Mouse (Mus musculus): ENCODE results near the gene Slc16a3. TPM values are rescaled to one million over a fixed set of nuclear protein-coding genes. Genes with fewer than 3 reads are reported as not detected.

Slc16a3 gene
- polyA plus RNA-seq, 1 experiment from 2014 or later, result 257 TPM

DNA sequence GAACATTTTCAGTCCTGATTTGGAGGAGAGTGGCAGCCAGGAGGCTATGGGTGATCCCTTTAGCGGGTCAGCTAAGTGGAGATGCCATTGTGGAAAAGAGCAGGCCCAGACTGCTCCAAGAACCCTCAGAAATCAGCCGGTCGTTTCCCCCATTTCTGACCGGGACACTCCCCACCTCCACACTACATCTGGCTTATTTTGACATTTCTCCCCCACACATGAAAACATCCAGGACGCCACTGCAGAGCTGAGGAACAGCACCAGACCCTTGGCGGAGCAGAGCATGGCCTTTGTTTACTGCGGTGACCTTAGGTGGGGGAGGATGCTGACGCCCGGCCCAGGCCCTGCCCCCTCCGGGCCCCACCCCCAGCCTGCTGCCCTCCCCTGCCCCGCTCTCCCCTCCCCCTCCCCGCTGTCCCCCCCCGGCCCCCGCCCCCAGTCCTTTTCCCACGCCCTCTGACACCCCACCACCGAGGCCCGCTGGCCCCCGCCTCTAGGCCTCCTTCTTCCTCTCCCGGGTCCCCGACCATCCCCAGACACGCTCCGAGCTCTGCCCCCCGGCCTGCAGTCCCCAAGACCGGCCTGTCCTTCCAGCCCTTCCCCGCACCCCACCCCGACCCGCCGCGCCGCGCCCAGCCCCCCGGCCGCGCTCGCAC lies 42.0 kb downstream of the Slc16a3 start:
- peak; percentile 53 for DNase-seq (ENCODE audit: low spot score)
- 2% methylated on average over 24 of the region's 35 CpGs for WGBS
- H3K36me3 ChIP-seq (ENCODE audit: control insufficient read depth, insufficient read depth, low read length), result peaks cover 14% of the 10 kb centered on the region
- H3K27ac ChIP-seq (ENCODE audit: low read depth, low read length), result peak overlapping the region; percentile 97
- peak overlapping the region; percentile 100 for H3K4me3 ChIP-seq (ENCODE audit: low read depth, low read length)
- peak; percentile 69 for ATAC-seq (replicated peaks; ENCODE audit: low FRiP score)
- H3K4me1 ChIP-seq (replicated peaks; ENCODE audit: control insufficient read depth, insufficient read depth, low read length), result peaks cover 49% of the 10 kb centered on the region
- peak overlapping the region; percentile 99 for H3K9ac ChIP-seq (ENCODE audit: low read depth, low read length)
- H3K4me2 ChIP-seq, result peak overlapping the region; percentile 87
- H3K27me3 ChIP-seq (replicated peaks; ENCODE audit: control insufficient read depth, insufficient read depth, low read length), result no peaks in the 10 kb centered on the region
- no peaks in the 10 kb centered on the region for H3K9me3 ChIP-seq (ENCODE audit: control insufficient read depth, low read length)

DNA sequence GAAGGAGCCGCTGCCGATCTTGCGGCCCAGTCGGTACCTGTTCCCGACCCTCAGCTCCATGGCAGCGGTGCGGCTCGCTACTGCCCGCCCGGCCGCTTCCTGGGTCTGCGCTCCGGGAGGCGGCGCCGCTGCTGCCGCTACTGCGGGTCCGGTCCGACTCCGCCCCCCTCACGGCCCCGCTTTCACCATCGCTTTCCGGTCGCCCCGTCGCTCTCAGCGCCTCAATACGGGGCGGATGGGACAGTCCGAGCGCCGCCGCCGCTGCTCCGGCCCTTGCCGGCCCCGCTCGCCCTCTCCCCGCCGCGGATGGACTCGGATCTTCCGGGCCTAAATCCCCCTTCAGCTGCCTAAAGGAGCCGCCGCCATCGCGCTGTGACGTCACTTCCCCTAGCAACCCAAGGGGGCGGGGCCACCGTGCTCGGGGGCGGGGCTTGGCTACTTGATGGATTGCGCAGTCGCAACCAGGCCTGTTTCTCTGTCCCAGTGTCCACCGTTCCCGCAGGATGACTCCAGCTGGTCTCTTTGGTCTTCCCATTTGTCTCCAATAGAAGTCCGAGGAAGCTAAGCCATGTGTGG lies 42.8 kb downstream of the Slc16a3 start, which contains the start of gene Csnk1d:
Gene Csnk1d, minus strand, starts transcription at position 380 of the 576 bp plus-strand sequence.
- peak; percentile 100 for DNase-seq (ENCODE audit: low spot score)
- Histone ChIP-seq H3K4me2 (peak within 1 kb of the TSS; percentile 87), H3K9me3 (ENCODE audit: control insufficient read depth, low read length) (no peaks in the 10 kb centered on the region), H3K36me3 (ENCODE audit: control insufficient read depth, insufficient read depth, low read length) (peaks cover 7% of the 10 kb centered on the region; the same call in 1 of the 2 replicates), H3K27me3 (replicated peaks; ENCODE audit: control insufficient read depth, insufficient read depth, low read length) (no peaks in the 10 kb centered on the region), H3K4me3 (ENCODE audit: low read depth, low read length) (peak within 1 kb of the TSS; percentile 100), H3K9ac (ENCODE audit: low read depth, low read length) (peak within 1 kb of the TSS; percentile 99), H3K4me1 (replicated peaks; ENCODE audit: control insufficient read depth, insufficient read depth, low read length) (peaks cover 43% of the 10 kb centered on the region), H3K27ac (ENCODE audit: low read depth, low read length) (peak within 1 kb of the TSS; percentile 97)
- peak; percentile 80 for ATAC-seq (replicated peaks; ENCODE audit: low FRiP score)
- under 1% methylated on average over 58 of the region's 59 CpGs for WGBS

DNA sequence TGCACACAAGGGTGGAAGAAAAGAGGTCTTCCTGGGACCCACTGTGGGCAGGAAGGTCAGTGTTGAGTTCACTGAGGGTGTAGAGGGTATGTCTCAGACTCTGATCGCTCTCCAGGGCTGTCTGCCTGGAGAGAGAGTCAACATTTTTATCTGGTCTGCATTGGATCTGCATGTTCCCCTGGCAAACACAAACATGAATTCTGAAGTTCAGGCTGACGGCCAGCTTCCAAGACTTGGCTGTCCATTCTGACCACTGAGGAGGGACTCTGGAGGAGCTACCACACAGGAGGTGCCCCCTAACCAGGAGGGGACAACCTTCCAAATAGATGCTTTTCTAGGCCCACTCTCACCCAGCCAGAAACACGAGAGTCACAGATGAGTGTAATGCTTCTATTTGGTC lies 43.5 kb downstream of the Slc16a3 start:
- ATAC-seq (replicated peaks; ENCODE audit: low FRiP score) (0 out of 2 replicates have a peak, but pooled peaks have one; percentile 0), DNase-seq (ENCODE audit: low spot score) (no peak)
- Histone ChIP-seq H3K27ac (ENCODE audit: low read depth, low read length) (0 out of 2 replicates have a peak overlapping the region, but pooled peaks have one; percentile 50), H3K4me1 (replicated peaks; ENCODE audit: control insufficient read depth, insufficient read depth, low read length) (peaks cover 41% of the 10 kb centered on the region), H3K27me3 (replicated peaks; ENCODE audit: control insufficient read depth, insufficient read depth, low read length) (no peaks in the 10 kb centered on the region), H3K36me3 (ENCODE audit: control insufficient read depth, insufficient read depth, low read length) (peaks cover 5% of the 10 kb centered on the region; the same call in 1 of the 2 replicates), H3K9ac (ENCODE audit: low read depth, low read length) (peak overlapping the region; percentile 99), H3K9me3 (ENCODE audit: control insufficient read depth, low read length) (no peaks in the 10 kb centered on the region), H3K4me3 (ENCODE audit: low read depth, low read length) (peak overlapping the region; percentile 100), H3K4me2 (peak overlapping the region; percentile 87)
- WGBS, result 56% methylated on average over 3 of the region's 3 CpGs

DNA sequence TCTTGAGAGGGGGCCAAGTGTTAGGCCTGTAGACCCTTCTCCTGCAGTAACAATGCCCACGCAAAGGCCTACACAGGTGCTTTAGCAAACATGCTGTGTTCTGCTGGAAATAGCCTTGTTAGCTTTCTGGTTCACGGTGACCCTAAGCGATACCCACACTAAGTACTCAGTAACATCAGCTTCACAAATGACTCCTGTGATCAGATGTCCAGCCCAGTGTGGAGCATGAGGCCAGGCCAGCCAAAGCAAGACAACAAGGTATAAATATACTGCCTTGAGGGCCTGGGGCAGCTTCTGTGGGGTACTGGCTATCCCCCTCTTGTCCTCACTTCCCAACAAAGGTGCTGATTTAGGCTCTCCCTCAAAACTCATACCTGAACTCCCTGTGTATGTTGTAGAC lies 44.8 kb downstream of the Slc16a3 start:
- H3K9ac ChIP-seq (ENCODE audit: low read depth, low read length), result no peak overlapping the region
- H3K4me2 ChIP-seq, result no peak overlapping the region
- no peak overlapping the region for H3K4me3 ChIP-seq (ENCODE audit: low read depth, low read length)
- ATAC-seq (replicated peaks; ENCODE audit: low FRiP score), result no peak
- H3K9me3 ChIP-seq (ENCODE audit: control insufficient read depth, low read length), result no peaks in the 10 kb centered on the region
- DNase-seq (ENCODE audit: low spot score), result no peak
- H3K36me3 ChIP-seq (ENCODE audit: control insufficient read depth, insufficient read depth, low read length), result no peaks in the 10 kb centered on the region
- no peak overlapping the region for H3K27ac ChIP-seq (ENCODE audit: low read depth, low read length)
- peaks cover 30% of the 10 kb centered on the region for H3K4me1 ChIP-seq (replicated peaks; ENCODE audit: control insufficient read depth, insufficient read depth, low read length)
- 90% methylated on average over 3 of the region's 3 CpGs for WGBS
- no peaks in the 10 kb centered on the region for H3K27me3 ChIP-seq (replicated peaks; ENCODE audit: control insufficient read depth, insufficient read depth, low read length)

DNA sequence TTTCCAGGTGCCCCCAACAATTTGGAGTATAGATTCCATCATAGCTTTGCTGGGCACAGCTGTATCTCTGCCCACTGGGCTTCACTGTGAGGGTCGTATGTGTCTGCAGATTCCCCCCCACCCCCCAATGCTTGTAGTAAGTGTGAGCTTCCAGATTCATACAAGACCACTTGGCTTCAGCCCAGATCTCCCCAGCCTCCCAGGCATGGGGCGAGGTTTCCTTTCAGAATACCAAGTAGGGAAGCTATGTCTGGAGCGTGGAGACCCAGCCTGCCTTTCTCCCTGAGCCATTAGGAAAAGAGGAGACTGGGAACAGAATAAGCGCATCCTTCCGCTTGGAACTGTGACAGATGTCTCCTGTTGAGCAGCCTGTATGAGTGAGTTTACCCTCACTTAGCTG lies 45.3 kb downstream of the Slc16a3 start:
- Histone ChIP-seq H3K4me2 (no peak overlapping the region), H3K9me3 (ENCODE audit: control insufficient read depth, low read length) (no peaks in the 10 kb centered on the region), H3K4me3 (ENCODE audit: low read depth, low read length) (no peak overlapping the region), H3K4me1 (replicated peaks; ENCODE audit: control insufficient read depth, insufficient read depth, low read length) (peaks cover 26% of the 10 kb centered on the region), H3K36me3 (ENCODE audit: control insufficient read depth, insufficient read depth, low read length) (no peaks in the 10 kb centered on the region), H3K9ac (ENCODE audit: low read depth, low read length) (no peak overlapping the region), H3K27me3 (replicated peaks; ENCODE audit: control insufficient read depth, insufficient read depth, low read length) (no peaks in the 10 kb centered on the region), H3K27ac (ENCODE audit: low read depth, low read length) (no peak overlapping the region)
- no peak for DNase-seq (ENCODE audit: low spot score)
- WGBS, result 92% methylated on average over 5 of the region's 5 CpGs
- no peak for ATAC-seq (replicated peaks; ENCODE audit: low FRiP score)

DNA sequence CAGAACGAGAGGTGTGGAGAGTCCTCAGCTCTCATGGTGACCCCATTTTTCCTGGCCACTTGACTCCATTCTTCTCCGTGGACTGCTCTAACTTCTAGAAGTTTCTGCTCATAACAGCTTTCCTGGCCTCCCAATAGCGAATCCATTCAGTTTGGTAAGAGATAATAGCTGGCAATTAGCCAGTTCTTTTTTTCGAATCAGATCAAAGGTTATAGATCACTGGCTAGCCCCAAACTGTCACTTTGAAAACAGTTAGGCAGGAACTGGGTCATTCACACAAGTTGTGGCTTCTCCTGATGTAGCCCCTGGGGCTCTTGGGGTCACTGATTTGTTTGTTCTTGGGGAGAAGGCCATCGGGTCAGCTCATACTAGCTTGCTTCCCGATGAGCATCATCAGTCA lies 46.5 kb downstream of the Slc16a3 start:
- H3K4me2 ChIP-seq, result no peak overlapping the region
- ATAC-seq (replicated peaks; ENCODE audit: low FRiP score) (no peak), DNase-seq (ENCODE audit: low spot score) (no peak)
- H3K36me3 ChIP-seq (ENCODE audit: control insufficient read depth, insufficient read depth, low read length), result no peaks in the 10 kb centered on the region
- 86% methylated on average over 6 of the region's 6 CpGs for WGBS
- H3K4me3 ChIP-seq (ENCODE audit: low read depth, low read length), result no peak overlapping the region
- no peak overlapping the region for H3K9ac ChIP-seq (ENCODE audit: low read depth, low read length)
- H3K27me3 ChIP-seq (replicated peaks; ENCODE audit: control insufficient read depth, insufficient read depth, low read length), result no peaks in the 10 kb centered on the region
- no peaks in the 10 kb centered on the region for H3K9me3 ChIP-seq (ENCODE audit: control insufficient read depth, low read length)
- no peak overlapping the region for H3K27ac ChIP-seq (ENCODE audit: low read depth, low read length)
- H3K4me1 ChIP-seq (replicated peaks; ENCODE audit: control insufficient read depth, insufficient read depth, low read length), result peaks cover 14% of the 10 kb centered on the region

DNA sequence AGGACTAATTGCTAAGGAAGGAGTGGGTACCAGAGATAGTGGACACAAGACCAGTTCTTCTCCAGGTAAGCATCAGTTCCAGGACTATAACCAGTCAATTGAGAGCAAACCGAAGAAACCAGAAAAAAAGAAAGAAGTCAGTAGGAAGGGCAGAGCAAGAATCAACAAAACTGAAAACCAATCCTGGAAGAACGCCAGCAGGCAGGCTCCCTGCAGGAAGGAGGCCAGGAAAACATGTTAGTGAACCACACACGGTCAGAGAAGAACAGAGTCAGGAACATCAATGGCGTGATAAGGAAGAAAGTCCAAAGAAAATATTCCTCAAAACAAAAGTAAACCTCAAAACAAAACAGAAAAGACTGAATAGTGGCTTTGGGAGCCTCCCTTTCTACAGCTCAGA lies 53.7 kb downstream of the Slc16a3 start:
- no peaks in the 10 kb centered on the region for H3K27me3 ChIP-seq (replicated peaks; ENCODE audit: control insufficient read depth, insufficient read depth, low read length)
- no peak overlapping the region for H3K4me3 ChIP-seq (ENCODE audit: low read depth, low read length)
- H3K4me1 ChIP-seq (replicated peaks; ENCODE audit: control insufficient read depth, insufficient read depth, low read length), result no peaks in the 10 kb centered on the region
- ATAC-seq (replicated peaks; ENCODE audit: low FRiP score) (no peak), DNase-seq (ENCODE audit: low spot score) (no peak)
- H3K9me3 ChIP-seq (ENCODE audit: control insufficient read depth, low read length), result no peaks in the 10 kb centered on the region
- 82% methylated on average over 4 of the region's 4 CpGs for WGBS
- H3K36me3 ChIP-seq (ENCODE audit: control insufficient read depth, insufficient read depth, low read length), result no peaks in the 10 kb centered on the region
- H3K27ac ChIP-seq (ENCODE audit: low read depth, low read length), result no peak overlapping the region
- no peak overlapping the region for H3K9ac ChIP-seq (ENCODE audit: low read depth, low read length)
- H3K4me2 ChIP-seq, result no peak overlapping the region

DNA sequence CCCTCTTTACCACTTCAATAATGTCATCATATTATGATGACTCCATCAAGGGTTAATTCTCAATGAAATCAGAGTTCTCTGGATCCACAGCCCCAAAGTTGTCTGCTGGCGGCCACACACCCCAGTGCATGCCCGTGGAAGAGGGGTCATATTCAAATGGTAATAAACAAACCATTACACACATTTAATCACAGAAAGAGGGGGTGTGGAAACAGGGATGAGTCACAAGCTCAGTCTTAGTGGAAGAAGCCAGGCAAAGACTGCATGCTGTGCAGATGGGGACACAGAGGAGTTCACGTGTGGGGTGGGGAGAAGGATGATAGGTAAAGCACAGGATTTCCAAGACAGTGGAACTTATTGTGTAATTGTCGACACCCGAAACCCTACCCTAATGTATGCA lies 56.0 kb downstream of the Slc16a3 start:
- H3K9ac ChIP-seq (ENCODE audit: low read depth, low read length), result no peak overlapping the region
- no peak overlapping the region for H3K27ac ChIP-seq (ENCODE audit: low read depth, low read length)
- H3K9me3 ChIP-seq (ENCODE audit: control insufficient read depth, low read length), result no peaks in the 10 kb centered on the region
- no peaks in the 10 kb centered on the region for H3K4me1 ChIP-seq (replicated peaks; ENCODE audit: control insufficient read depth, insufficient read depth, low read length)
- H3K36me3 ChIP-seq (ENCODE audit: control insufficient read depth, insufficient read depth, low read length), result no peaks in the 10 kb centered on the region
- H3K4me2 ChIP-seq, result no peak overlapping the region
- 68% methylated on average over 5 of the region's 5 CpGs for WGBS
- no peaks in the 10 kb centered on the region for H3K27me3 ChIP-seq (replicated peaks; ENCODE audit: control insufficient read depth, insufficient read depth, low read length)
- no peak for ATAC-seq (replicated peaks; ENCODE audit: low FRiP score)
- DNase-seq (ENCODE audit: low spot score), result no peak
- H3K4me3 ChIP-seq (ENCODE audit: low read depth, low read length), result no peak overlapping the region

DNA sequence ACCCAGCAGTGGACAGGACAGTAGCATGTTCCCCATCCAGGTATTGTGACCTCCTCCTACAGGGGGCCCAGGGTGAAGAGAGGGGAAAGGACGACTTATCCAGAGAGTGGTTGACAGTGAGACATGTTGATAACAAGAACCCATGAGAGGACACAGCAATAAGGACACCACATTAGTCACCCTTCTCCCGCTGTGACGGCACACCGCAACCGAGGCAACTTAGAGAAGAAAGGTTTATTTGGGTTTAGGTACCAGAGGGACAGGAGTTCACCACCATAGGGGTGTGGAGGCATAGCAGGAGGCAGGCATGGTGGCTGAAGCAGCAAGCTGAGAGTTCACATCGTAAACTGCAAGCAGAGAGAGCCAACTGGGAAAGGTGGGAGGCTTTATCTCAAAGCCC lies 57.9 kb downstream of the Slc16a3 start:
- Histone ChIP-seq H3K27me3 (replicated peaks; ENCODE audit: control insufficient read depth, insufficient read depth, low read length) (no peaks in the 10 kb centered on the region), H3K4me1 (replicated peaks; ENCODE audit: control insufficient read depth, insufficient read depth, low read length) (no peaks in the 10 kb centered on the region), H3K4me2 (no peak overlapping the region), H3K9ac (ENCODE audit: low read depth, low read length) (no peak overlapping the region), H3K27ac (ENCODE audit: low read depth, low read length) (no peak overlapping the region), H3K4me3 (ENCODE audit: low read depth, low read length) (no peak overlapping the region), H3K9me3 (ENCODE audit: control insufficient read depth, low read length) (no peaks in the 10 kb centered on the region), H3K36me3 (ENCODE audit: control insufficient read depth, insufficient read depth, low read length) (no peaks in the 10 kb centered on the region)
- 60% methylated on average over 6 of the region's 6 CpGs for WGBS
- no peak for DNase-seq (ENCODE audit: low spot score)
- no peak for ATAC-seq (replicated peaks; ENCODE audit: low FRiP score)

Data from liver, embryonic 11.5 days (tissue).